Mouse (Mus musculus) gastrocnemius, postnatal 10 days (tissue): Measurements from ENCODE around the gene Pex11a. TPM values are rescaled to one million over a fixed set of nuclear protein-coding genes. Genes with fewer than 3 reads are reported as not detected.

Experiments
- DNase-seq: peaks from one replicate; pipeline ENCODE4 v3.0.0; 2021; ENCODE audit warnings: mixed read lengths
- total RNA-seq, 2 experiments: library from RNA; stranded (reverse); gene quantifications; 2 replicates each; pipeline ENCODE4 v1.2.3; 2021

Gene Pex11a
- total RNA-seq, 2 experiments from 2014 or later, result 3.9 to 4.2 TPM

DNA sequence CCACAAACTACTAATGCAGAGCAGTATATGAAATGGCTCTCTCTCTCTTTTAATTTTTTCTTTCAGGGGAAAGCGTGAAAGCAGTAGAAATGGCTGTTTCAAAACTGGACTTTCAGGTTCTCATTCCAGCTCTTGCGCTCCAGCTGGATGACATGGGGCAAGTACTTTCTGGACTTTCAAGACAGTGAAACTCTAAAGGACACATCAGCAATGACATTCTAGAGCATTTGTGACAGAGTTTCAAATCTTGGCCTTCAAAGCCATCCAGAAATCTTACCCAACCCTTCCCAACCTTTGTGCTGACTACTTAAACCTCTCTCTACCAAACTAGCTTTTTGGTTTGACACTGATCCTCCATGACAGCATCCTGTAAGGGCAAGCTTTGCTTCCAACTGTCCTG is 4.0 kb downstream of the Pex11a start:
- DNase-seq, result no peak

DNA sequence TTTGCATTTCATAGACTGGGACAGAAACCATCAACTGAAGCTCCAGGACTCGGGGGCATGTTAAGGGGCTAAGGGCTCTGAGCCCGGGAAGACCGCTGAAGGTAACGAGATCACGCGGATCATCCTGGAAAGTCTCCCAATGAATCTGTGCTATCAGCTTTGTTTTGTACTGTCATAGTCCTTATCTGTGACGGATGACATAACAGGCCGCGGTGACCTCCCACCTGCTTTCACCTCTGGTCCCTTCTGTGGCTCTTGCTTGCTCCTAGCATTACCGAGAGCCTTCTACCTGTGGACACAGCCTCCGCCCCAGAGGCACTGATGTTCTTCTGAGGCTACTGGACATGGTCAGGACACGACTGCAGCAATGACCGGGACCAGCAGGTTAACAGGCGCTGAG is 6.4 kb downstream of the Pex11a start:
- DNase-seq, result no peak

DNA sequence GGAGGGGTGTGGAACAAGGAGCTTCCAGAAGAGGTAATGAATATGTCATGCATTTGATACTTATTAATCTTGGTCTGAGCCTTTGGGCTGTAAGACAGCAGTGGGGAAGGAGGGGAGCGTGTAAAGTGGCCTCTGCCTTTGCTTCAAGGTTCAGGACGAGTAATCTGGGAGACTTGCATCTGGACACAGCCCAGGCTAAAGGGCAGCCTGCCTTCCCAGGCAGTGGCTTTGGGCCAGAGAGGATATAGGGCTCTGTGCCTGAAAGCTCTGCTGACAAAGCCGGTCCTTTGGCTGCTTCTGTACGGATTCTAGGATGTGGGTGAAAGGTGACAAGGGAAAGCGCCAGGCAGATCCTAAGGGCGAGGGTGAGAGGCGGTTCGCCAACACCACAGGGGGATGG is 8.4 kb downstream of the Pex11a start:
- DNase-seq, result peak; percentile 49

DNA sequence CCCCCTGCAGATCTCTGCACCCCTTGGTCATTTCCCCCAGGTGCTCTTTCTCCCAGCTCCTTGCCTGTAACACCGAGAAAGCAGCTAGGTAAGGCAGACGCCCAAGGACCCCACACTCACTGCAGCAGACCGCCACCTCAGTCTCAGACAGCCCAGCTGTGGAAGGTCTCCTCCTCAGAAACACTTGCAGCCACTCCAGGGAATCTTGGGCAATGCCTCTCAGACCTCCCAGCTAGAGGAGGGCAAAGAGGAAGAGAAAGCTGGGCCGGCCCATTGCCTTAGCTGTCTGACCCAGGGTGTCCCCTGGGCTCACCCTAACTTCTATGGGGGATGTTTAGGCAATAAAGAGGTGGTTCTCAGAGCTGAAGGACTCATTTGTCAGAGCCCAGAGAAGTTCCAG is 10.3 kb downstream of the Pex11a start, which contains the start of gene Plin1:
Plin1 (minus strand) TSS at position 282 of the 400 bp plus-strand sequence.
- DNase-seq, result no peak

DNA sequence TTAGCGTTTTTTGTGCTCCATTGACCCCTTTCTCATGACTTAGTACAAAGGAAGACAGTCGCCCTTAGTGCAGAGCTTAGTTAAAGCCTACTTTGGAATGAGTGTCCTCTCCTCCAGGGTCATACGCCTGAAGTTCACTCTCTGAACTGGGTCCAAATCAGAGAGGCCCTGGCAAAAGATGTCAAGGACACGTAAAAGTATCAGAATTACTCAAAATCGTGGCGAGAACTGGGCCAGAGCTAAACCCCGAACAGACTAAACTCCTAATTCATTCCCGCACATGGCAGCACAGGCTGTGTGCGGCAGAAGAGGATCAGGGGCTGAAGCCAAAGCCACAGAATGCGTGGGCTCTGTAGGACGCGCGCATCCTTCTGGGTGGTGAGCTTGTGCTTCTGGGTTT is 11.5 kb downstream of the Pex11a start:
- no peak for DNase-seq

DNA sequence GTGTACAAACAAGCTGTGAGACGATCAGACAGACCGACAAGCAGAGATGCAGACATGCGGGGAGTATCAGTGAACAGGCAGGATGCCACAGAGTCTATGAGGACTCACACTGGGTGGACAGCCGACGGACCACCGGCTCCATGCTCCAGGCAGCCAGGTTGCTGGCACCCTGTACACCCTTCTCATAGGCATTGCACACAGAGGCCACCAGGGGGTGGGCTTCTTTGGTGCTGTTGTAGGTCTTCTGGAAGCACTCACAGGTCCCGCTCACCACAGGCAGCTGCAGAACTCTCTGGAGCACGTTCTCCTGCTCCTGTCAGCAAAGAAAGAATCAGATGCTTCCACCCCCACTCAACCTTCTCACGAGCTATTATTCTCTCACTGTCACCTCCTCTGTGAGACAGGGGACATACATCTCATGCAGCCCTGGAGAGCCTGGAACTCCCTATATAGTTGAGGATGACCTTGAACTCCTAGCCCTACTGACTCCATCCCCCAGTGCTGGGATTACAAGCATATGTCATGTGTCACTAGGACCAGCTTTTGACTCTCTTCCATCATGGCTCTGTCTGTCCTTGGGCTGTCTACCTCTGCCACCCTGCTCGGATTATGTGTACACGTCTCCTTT is 13.1 kb downstream of the Pex11a start:
- no peak for DNase-seq

DNA sequence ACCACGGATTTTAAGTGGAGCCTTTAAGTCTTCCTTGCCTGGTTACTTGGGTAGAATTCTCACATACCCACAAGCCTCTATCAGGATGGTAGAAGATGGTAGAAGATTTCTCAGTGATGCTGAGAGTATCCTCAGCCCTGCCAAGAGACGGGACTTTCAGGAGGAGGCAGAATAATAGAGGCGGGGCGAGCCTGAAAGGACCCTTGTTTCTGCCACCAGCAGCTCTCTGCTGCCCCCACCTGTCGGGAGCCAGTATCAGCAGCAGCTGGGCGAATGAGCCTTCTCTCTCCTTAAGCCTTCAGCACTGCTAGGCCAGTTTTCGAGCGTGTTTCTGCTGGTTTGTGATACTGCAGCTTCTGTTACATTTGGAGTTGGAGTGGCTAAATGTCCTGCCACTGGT is 13.8 kb downstream of the Pex11a start:
- peak; percentile 77 for DNase-seq

DNA sequence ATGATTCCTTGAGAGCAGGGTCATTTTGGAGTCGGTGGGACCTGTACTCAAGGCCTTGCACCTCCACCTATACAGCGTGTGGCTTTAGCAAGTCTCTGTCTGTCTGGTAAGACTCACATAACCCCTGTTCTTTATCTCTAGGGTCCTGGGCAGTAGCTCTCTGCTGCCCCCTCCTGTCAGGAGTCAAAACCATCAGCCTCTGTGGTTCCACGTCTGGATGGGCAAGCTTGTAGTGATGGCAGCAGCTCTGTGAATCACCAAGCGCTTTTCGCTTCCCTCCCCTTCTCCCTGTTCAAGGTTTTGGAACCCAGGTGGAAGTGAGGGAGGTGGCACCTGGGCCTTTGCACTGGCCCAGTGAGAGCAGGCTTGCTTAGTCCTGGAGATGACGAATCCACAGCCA is 14.7 kb downstream of the Pex11a start:
- peak; percentile 62 for DNase-seq

DNA sequence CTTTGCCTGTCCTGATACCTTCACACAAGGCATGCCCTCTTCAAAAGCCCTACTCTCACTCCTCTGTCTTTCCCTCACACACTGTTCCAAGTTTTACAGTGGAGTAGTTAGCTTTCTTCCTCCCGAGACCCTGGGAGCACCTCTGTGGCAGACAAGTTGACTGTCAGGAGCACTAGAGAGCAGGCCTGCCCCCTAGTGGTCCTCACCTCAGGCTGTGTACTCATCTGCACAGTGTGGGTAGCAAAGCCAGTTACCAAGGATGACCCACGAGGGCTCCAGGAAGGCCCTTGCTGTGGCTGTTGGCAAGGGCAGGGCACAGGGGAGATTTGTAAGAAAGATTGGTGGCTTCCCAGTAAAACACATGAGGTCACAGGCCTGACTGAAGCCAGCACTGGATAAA is 15.8 kb downstream of the Pex11a start:
- peak; percentile 65 for DNase-seq

DNA sequence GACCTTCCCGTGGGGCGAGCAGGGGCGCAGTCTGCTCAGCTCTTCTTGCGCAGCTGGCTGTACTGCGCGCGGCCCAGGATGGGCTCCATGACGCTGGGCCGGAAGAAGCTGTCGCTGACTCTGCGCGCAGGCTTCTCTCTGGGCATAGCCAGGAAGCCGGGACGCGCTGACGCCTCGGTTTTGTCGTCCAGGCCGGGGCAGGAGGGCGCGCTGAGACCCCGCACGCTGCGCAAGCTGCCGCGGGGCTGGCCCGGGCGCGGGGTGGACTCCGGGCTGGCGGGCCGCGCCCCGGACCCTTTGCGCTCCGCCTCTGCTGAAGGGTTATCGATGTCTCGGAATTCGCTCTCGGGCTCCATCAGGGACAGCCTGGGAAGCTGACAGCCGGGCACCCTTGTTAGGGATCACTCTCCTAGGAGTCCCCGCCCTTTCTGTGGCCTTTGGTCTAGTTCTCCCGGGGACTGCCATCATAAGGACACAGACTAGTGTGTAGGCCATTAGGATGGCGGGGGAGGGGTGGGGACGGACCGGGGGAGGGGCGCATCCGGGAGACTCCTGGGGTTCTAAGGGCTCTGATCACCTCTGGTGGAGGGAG is 21.4 kb downstream of the Pex11a start:
- peak; percentile 66 for DNase-seq

DNA sequence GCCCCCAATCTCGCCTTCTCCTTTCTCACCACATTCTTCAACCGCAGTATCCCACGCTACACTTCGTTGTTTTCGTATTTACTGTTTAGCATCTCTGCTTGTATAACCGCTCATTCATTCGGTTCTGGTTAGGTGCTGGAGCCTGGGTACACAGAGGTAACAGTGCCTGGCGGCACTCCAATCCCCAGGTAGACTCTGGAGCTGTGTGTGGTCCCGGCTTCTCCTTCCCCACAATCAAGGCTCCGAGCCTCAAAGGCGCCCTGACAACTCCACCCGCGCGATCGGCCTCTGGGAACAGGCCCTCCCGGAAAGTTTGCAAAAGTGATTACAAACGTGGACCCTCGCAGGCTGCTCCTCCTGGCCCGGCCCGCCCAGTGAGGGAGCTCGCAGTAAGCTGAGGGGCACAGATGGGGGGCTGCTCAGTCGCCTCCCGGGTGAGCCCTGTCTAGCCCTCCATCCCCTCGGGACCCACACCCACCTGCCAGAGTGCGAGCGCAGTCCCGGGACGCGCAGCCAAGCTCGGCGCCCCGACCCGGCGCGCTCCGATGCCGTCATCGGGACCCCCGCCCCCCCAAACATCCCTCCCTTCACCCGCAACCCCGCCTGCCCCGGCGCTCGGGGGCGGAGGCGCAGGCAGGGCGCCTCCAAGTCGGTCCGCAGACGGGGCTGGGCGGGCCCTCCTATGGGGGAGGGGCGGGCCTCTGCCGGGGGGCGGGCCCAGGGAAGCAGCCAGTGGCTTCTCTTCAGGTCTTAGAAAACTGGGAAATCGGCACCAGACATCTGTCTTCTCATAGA is 27.5 kb downstream of the Pex11a start, which contains the start of gene Kif7:
Kif7 (minus strand) TSS at position 534 of the 795 bp plus-strand sequence.
- DNase-seq, result peak; percentile 85

DNA sequence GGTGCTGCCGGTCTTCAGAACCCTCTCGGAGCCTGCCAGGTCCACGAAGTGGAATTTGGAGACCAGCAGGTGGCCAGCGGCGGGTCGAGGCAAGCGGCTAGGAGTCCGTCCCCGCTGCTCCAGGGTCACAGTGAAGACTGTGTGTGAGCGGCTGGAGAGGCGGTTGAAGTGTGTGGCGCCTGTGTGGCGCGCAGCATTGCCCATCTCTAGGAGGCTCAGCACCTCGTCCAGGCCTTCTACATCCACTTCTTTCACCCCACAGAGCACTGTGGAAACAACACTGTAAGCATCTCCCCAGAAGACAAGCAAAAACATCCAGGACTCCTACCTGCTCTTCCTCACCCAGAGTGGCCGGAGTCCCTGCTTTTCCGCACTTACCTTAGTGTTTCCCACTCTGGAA is 32.1 kb downstream of the Pex11a start:
- DNase-seq, result no peak

DNA sequence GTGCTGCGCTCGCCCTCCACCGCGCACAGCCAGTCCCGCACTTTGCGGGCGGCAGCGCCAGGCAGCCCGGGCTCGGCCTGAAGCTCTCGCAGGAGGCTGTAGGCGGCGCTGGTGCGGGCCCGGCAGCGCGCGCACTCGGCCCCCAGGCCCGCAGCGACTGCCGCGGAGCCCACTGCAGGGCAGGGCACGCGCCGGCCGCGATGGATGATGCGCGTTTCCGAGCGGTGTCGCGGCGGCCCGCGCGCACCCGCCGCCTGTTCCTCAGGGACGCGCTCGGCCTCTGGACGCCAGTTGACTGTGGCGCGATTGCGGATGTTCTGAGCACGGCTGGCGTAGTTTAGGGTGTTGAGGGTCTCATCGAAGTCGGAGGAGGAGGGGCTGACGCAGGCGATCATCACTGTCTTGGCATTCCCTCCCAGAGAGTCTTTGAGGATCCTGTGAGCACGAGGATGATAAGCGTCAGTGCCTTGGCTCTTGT is 32.8 kb downstream of the Pex11a start:
- no peak for DNase-seq

DNA sequence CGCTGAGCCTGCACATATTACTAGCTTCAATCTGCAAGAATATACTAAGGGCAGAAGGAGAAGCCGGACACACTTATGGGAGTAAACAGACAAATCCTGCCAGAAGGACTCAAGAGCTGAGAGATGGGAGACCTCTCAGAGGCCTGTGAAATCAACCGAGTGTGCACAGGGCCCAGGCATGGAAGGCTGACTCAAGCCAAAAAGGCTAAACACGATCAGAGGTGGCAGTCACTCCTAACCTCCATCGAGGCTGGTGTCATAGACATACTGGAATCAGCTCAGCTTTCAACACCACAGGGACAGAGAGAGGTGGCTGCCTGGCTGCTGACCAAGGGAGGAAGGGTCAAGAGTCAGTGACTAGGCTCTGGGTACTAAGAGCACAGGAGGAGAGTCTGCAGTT is 37.7 kb downstream of the Pex11a start:
- DNase-seq, result no peak

DNA sequence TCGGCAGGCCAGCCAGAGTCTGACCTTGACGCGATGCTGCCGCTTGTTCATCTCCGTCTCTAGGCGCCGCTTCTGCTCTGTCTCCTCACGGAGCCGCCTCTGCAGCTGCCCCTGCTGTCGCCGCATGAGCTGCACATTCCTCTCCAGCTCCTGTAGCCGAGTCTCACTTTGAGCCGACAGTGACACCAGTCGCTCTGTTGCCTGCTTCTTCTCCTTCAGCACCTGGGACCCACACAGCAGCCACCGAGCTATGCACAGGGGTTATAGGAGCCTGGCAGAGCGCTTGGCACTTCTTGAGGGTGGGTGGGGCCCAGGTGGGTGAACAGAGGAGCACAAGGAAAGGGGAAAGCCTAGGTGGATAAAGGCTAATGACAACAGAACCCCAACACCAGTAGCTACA is 40.2 kb downstream of the Pex11a start:
- no peak for DNase-seq

DNA sequence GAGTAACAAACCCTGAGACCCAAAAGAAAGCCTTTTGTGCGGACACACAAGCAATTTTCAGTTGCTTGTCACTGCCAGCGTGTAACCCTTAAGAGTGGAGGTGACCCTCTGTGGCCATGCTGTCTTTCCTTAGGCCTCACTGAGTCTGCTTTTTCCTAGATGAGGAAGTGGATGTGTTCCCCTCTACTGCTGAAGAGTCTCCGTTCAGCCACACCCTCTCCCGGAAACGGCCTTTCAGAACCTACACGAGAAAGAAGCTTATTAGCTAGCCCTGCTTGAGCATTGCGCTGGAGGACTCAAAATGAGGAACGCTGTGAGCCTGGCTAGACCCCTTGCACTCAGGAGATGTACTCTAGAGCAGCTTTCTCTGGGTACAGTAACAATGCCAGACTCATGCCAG is 46.4 kb downstream of the Pex11a start:
- no peak for DNase-seq

Other genes with a start within 250 kb of the Pex11a start
- gene Rhcg, start 125.5 kb downstream of the Pex11a start, total RNA-seq, result not detected
- gene Ticrr, start 82.9 kb downstream of the Pex11a start, total RNA-seq, result 1 to 10 TPM; 1.3 to 2.1 TPM
- 1 to 10 TPM; 2.7 to 3.6 TPM for gene Kif7, start 27.4 kb downstream of the Pex11a start, total RNA-seq
- gene Plin1, start 10.2 kb downstream of the Pex11a start, total RNA-seq, result 10 to 100 TPM; 13.8 to 14.5 TPM
- gene Wdr93, start within 50 bp of the Pex11a start, total RNA-seq, result under 1 TPM in 1 of 2 experiments, not detected in 1; 0.11 TPM
- not detected for gene Mesp1, start 50.7 kb upstream of the Pex11a start, total RNA-seq
- gene Mesp2, start 67.6 kb upstream of the Pex11a start, total RNA-seq, result under 1 TPM in 1 of 2 experiments, not detected in 1; 0.19 TPM
- 10 to 100 TPM; 11.8 to 22.7 TPM for gene Anpep, start 117.9 kb upstream of the Pex11a start, total RNA-seq
- gene Ap3s2, start 177.5 kb upstream of the Pex11a start, total RNA-seq, result 10 to 100 TPM; 20.6 to 21.9 TPM
- gene Arpin, start 192.2 kb upstream of the Pex11a start, total RNA-seq, result 1 to 10 TPM; 8.1 to 9.2 TPM